Mouse (Mus musculus) cerebellum, adult 9-11 months (tissue): ENCODE data around the gene 2900011O08Rik.
"Not testable (repeated sequence)": the region's sequence is repeated elsewhere in the genome, so short reads cannot be mapped to it uniquely, and the experiment has no call there.

Experiments used
- DNase-seq: peaks from one replicate; pipeline ENCODE4 v3.0.0; 2022

Gene 2900011O08Rik

DNA sequence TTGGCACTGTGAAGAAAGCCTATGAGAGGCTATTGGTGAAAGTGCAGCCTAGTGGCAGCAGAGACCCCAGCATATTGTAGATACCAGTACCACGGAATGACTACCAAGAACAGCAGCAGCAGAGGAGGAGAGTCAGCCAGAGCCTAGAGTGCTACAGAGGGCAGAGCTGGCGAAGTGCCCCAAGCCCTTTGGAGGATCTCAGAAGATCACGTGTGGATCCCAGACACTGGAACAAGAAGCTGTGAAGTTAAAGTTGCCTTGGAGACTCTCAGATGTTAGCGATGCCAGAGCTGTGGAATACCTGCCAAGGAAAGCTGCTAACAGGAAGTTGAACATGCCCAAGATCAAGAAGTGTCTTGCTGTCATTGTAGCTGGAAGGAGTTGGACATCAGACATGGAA is 18.9 kb downstream of the 2900011O08Rik start:
- no peak for DNase-seq

DNA sequence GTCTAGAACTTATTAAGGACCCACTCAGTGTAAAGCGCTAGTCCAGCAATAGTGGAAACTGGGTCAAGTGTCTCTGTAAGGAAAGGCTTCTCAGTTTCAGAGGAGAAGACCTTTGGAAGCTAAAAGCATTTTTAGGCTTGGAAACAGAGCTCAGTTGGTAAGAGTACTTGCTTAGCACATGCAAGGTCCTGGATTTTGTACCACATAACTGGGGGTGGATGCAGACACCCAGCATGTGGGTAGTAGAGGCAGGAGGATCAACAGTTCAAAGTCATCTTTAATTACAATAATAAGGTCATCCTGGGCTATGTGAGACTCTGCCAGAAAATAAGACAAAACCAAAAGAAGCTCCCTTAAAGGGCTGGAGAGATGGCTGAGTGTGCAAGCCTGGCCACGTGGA is 21.7 kb downstream of the 2900011O08Rik start:
- no peak for DNase-seq

DNA sequence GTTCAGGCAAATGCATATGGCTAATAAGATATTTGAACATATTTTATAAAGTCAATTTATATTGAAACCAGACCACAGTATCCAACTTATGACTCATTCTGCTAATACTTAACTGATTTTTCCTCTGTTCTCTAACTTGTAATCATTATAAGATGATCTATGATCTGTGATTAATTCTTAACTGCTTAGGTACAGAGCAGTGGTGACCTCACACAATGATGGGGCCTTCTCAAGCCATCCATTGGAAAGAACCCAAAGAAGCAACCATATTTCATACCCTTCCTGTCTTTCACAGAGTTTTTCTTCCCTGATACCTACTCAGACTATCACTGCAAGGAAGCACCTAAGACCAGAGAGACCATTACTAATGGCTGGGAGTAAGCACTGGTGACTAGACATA is 22.3 kb downstream of the 2900011O08Rik start:
- DNase-seq: no peak

DNA sequence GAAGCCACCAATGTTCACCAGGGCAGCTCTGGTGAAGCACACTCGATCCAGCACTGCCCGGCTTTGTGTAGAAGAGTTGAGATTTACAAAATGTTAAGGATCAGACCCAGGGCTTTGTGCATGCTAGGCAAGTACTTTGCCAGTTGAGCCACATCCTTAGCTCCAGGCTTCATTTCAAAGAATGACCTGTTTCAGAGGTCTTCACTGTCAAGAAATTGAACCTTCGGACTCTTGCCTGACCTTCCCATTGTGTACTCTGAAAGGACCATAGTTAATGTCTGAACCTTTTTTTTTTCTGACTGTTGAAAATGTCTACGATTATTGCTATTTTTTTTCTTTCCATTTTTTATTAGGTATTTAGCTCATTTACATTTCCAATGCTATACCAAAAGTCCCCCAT is 23.6 kb downstream of the 2900011O08Rik start:
- DNase-seq: no peak

DNA sequence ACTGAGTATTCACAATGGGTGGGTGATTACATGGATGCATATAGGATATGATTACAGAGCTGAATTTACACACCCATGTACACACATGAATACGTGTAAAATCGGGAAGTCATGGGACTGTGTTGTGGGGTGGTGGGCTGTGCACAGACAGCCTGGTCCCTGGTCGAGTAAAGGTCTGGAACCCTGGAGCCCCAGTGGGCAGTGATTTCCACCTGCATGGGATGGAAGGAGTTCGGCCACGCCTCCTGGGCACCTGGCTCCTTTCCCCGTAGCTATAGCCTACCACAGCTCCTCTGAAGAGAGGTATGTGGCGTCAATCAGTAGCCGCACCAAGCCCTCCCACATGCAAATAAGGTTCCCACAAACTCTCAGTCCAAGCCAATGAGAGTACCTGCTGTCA is 30.9 kb downstream of the 2900011O08Rik start:
- no peak for DNase-seq

DNA sequence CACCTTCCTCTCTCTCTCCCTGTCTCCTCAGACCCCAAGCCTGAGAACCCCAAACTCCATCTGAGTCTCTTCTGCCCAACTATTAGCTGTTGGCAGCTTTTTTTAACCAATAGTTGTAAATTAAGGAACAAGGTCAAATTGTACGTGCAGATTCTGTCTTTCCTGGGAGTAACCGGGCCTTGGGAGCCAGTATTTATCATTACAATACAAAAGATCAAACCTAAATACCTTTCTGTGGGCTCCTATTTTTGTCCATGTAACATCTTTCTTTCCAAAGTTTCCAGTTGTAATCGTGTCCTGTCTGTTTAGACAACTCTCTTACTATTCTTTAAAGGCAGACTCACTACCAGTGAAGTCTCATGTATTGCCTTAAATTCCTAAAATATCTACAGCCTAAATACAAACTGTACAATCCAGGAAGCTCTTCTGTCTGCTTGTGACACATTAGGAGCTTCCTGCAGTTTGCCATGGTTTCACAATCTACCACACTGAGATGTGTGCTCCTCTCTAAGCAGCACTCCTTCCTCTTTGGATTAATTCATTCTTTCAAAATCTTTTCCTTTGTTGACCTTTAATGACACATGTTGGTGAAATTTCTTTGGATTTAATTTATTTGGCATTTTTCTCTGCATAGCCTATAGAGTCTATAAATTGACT is 34.9 kb downstream of the 2900011O08Rik start:
- no peak for DNase-seq

DNA sequence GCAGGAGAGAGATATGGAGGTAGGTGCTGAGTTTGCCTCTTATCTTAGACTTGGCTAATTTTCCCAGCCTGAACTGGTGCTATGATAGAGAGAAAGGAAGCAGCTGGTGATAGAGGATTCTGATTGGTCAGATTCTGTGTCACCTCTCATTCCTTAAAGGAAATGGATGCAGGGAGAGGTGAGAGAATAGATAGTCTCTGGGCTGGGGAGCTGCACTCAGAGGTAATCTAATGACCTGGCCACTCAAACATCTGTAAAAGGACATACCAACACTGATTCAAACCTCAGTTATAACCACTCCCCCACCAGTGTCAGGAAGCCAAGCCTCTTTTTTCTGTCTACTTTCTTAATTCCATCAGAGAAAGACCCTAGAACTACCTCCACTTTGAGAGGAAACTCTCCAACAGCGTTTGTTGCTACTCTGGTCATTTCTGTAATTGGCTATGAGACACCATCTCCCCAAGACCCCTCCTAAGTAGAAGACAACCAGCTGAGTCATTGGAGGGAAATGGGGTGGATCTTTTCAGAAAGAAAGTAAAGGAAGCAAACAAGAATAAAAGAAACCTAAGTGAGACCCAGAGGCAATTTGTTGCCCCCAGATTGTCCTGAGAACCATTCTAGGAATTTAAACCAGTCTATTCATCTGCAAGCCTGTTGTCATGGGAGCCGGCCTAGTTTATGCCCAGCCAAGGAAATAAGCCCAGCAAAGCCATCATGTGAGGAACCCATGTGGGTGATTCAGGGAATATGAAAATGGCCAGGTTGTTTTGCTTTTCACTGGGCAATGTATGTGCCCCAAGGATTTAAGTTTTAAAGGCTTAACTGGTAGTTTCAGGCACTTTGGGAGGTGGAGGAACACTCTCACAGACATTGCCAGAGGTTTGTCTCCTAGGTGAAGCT is 38.9 kb downstream of the 2900011O08Rik start:
- DNase-seq: no peak

DNA sequence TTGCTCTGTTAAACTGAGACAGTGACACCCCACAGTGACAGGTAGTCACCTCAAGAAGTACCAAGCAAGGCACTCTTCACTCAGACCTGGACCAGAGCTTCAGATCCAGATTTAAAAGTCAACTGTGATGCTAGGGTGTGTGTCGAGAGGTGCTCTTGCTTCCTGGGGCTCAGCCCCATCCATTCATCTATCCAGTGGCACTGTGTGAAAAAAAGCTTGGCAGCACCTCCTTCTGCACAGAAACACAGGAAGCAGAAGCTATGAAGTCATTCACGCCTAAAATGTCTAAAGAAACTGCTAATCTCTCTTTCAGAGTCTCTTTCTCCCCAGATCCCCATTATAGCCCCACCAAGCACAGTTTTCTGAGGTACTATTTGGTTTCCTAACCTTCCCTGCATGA is 42.7 kb downstream of the 2900011O08Rik start:
- no peak for DNase-seq

DNA sequence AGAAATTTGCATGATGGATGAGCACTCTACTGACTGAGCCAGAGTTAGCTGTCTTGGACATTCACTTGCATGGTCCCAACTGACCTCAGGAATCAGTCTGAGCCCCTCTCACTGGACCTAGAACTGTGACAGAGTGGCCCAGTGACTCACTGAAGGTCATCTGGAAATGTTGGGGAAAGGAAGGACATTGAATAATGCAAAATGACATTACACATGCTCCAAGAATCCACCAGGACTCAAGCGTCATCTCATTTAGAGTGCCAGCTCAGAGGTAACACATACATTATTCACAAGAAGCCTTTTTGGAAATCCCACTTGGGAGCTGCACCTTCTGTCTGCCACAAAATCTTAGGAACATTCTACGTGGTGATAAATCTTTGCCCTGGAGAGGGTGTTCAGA is 43.4 kb downstream of the 2900011O08Rik start:
- no peak for DNase-seq

DNA sequence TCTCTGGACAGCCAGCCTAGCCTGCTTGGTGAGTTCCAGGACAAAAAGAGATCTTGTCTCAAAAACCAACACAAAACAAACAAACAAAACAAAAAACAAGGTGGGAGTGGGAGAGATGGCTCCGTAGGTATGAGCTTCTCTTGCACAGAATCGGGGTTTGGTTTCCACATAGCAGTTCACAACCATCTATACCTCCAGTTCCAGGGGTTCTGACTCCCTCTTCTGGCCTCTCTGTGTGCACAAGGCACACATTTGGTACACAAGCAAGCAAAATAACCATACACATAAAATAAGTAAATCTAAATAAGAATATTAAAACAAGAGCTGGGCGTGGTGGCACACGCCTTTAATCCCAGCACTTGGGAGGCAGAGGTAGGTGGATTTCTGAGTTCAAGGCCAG is 44.2 kb downstream of the 2900011O08Rik start:
- no peak for DNase-seq

DNA sequence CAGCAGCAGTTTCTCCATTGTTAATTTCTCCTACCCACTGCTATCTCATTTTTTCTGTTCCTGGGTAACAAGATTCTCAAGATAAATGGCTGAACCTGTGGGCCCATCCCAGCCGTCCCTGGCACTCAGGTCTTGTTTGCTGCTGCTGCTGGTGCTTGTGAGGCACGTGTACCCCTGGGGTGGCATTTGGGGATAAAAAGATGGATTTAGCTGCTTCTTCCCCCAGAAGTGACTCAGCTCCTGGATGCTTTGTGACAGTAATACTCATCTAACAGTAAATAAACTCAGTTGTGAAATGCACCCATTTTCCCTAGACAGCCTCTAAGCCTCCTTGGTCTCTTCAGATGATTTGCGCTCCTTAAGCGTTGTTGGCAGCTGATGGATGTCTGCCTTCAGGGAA is 46.7 kb downstream of the 2900011O08Rik start:
- DNase-seq: no peak

DNA sequence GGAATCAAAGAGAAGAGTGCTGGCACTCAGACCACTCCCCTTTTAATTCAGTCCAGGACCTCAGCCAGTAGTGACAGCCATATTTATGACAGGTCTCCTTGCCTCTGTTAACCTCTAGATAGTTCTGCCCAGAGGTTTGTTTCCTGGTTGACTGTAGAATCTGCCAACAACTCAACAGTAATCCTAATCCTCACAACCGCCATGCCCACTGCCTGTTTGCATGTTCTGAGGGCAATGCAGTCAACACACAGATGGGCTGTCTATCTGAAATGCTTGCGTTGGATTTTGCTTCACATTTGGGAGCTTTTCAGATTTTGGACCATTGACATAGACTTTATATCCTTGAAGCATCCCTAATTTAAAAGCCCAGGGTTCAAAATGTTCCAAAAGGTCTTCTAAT is 56.0 kb downstream of the 2900011O08Rik start:
- DNase-seq: no peak

DNA sequence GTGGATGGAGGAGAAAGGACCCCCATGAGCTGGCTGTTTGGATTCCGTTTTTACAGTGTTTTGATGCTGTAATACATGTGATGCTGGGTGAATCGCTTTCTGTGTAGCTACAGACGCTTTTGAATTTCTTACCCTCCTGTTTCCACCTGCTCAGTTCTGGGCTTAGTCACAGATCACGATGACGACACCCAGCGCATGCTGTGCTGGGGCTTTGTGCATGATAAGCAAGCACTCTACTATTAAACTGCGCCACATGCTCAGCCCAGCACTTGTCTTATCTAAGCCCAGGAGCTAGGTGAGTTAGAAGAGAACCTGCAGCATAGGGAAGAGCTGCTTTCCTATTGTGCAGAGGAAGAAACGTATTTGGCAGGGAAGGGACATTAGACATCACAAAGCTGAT is 58.3 kb downstream of the 2900011O08Rik start:
- DNase-seq: peak; percentile 59

DNA sequence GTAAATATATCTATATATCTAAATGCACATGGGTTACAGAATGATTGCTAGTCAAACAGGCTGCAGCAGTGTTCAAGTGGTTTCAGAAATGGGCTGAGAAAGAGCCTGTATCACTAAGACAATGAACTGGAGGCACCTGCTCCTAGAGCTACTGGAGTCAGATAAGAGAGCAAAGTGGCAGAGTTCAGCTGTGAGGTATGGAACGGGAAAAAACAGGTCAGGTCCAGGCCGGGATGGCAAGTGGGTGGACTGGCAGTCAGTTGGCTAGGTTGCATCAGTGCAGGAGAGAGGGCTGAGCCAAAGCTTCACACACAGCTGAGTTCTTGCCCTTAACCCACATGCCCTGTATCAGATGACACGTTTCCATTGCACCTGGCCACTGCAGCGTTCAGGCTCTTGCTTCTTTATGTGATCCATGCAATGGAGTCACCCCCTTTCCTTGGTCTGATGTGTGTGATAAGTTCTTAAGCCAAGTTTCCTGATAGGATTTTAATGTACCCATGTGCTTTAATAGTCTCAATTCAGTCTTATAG is 59.9 kb downstream of the 2900011O08Rik start:
- no peak for DNase-seq

DNA sequence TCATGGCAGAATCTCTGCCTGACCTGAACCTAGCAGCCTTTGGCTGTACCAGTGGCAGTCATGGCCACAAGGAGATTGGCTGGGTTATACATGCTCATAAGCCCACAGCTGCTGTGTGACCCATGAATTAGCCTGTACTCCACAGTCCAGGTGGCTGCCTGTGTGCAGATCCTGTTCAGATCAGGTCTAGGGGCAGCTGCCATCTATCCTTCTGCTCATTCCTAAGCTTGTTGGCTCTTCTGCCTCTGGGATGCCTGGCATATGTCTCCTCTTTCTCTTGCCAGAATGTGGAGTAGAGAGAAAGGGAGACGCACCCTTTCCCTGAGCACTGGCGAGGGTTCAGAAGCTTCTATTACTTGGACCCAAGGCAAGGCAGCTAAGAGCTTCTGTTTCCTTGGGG is 65.8 kb downstream of the 2900011O08Rik start:
- peak; percentile 82 for DNase-seq

DNA sequence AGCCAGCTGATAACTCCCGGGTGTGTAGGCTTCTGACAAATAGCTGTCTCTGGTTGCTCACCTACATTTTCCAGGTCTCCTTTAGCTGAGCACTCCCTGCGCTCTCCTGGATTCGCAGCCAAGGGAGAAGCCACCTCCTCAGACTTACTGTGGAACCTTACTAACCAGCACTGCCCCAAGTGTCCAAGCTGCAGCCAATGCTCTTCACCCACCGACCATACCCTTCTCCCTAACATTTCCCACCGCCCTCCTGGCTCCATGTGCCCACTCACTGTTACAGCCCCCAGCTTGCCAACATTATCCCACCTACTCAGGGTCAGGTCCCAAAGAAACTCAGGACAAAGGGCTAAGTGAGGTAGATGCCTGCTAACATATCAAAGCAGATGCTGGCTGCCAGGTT is 66.7 kb downstream of the 2900011O08Rik start:
- no peak for DNase-seq

DNA sequence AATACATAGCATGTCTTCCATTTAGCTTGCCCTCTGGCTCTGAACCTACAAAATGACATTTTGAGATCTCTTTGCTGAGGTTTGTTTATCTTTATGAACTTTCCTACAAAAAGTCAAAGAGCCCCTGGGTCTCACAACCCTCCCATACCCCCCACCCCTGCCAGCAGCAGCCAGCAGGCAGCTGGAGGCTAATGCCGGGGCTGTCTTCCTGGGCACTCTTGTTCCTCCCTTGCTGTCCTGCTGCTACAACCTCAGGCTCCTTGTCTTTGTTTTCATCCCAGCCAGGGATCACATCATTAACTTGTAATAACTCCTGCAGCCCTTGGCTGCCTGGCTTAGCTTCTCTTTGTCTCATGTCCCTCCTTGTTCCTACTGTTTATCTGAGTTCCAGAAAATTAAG is 68.9 kb downstream of the 2900011O08Rik start:
- DNase-seq: no peak

DNA sequence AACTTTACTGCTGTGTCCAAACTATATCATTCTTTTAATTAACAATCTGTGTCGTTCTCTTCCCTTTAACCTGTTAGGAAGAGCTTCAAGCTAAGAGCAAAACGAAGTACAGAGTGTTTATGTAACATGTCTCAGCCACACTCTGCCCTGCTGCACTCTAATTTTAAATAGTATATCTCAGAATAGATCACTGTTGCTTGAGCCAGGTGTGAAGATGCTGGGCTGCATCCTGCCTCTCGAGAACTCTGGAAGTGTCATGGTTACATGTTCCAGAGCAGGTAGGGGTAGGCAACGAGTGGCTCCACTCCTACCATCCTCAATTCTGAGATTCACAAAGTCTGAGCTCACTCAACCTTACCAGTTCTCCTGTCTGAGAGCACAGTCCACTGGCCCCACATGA is 70.3 kb downstream of the 2900011O08Rik start:
- DNase-seq: no peak

DNA sequence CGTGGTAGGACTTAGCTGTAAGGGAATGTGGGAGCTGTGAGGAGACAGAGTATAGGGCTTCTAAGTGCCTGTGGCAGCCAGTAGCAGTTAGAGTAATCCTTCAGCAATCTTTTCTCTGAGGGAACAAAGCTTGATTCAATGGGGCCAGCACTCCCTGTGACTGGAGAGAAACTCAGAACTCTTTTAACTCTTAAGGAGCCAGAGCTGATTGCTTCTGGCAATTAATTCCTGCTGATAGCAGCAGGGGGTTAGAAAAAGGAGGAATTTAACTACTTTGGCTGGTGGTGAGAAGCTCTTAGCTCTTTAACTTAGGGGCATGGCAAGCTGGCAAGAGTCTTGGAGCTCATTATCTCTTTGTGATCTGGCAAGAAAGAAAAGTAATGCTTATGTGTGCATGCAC is 72.1 kb downstream of the 2900011O08Rik start:
- DNase-seq: no peak

DNA sequence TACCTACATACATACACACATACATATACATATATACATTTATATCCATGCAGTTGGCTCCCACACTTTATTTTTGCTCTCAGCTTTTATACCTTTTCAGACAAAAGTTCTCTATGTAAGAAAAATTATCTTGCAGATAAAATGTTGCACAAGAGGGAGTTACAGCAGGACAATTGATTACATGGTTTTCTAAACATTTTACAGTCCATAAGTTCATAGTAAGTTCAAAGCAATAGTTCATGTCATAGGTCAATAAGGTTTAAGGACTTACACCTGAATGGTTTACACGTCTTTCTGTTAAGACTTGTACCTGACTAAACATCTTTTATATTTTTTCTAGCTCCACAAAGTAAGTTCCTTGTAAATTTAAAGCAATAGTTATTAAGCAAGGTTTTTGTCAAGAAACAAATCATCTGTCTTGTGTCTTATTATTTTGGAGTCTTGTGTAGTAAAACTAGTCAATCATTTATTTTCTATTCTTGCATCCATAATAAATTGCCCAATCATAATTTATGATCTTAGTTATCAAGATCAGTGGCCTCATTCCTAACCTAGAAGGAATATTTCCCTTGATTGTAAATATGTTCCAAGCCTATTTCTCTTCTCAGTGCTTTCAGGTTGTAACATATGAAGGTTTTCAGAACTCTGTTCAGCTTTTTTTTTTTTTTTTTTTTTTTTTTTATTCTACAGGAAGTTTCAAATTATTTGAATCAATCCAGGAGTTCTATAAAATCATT is 72.9 kb downstream of the 2900011O08Rik start:
- DNase-seq: no peak

DNA sequence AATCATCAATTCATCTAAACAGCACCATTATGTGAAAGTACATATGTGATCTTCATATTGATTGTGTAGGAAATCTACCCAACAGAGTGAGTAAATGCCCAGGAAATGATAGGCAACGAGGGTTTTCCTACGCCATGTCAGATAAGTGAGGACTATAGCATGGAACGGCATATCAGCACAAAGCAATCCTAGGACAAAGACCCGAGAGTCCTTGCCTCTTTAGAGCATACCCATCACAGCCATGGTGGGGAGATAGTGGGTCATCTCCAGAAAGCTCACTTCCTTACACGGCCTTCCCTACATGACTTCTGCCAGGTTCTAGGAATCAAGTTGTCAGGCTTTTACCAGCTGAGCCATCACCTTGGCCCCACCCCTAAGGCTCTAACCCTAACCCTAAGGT is 73.5 kb downstream of the 2900011O08Rik start:
- no peak for DNase-seq

DNA sequence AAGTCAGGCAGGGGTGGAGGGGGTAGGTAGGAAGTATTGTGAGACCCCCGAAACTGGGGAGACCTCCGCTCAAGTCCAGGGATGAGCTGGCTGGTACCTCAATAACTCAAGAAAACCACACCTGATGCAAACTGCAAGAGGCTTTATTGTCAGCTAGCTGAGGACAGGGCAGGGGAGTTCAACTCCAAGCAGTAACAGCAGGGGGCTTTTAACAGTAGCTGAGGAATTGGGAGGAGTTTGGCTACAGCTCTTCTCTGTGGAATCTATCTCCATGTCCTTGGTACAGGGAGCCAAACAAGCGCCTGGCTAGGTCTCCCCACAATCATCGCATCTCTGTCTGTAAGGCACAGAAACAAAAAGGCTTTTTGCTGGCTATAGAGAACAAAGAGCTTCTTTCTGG is 80.2 kb downstream of the 2900011O08Rik start:
- not testable (repeated sequence) for DNase-seq

DNA sequence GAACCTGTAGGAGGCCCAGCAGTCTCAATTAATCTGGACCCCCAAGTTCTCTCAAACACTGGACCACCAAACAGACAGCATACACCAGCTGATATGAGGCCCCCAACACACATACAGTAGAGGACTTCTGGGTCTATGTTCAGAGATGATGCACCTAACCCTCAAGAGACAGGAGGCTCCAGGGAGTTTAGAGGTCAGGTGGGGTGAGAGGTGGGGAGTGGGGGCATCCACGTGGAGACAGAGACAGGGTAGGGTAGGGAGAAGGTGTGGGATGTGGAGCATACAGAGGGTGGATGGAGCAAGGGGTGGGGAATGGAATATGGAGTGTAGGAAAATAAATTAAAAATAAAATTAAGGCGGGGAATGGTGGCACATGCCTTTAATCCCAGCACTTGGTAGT is 82.3 kb downstream of the 2900011O08Rik start:
- DNase-seq: not testable (repeated sequence)
